Mouse (Mus musculus) megakaryocyte-erythroid progenitor cell, adult 5-6 weeks (primary cell): ENCODE measurements around the gene Dlat. TPM values are rescaled to one million over a fixed set of nuclear protein-coding genes. Genes with fewer than 3 reads are reported as not detected.

Experiments used
- ATAC-seq: replicated peaks from 2 replicates; pipeline ENCODE4 v1.8.0; 2016; ENCODE audit warnings: mild to moderate bottlenecking, inconsistent platforms; ENCODE audit not compliant: severe bottlenecking, poor library complexity, low FRiP score, low TSS enrichment
- total RNA-seq, 2 experiments: library from RNA; stranded (forward) in 1 of 2; stranded (reverse) in 1 of 2; fragments of 200-1000, 215-1000 nt in 1 of 2; fragments of >200 nt in 1 of 2; fragmentation: Nextera tagmentation in 1 of 2; gene quantifications; 2 replicates each; pipeline ENCODE4 v1.2.3; 2014 to 2017

Gene Dlat
- 41.0 and 51.5 TPM in 2 replicates for total RNA-seq (2014; fragmentation: Nextera tagmentation)
- total RNA-seq (2017), result 52.4 and 68.9 TPM in 2 replicates

DNA sequence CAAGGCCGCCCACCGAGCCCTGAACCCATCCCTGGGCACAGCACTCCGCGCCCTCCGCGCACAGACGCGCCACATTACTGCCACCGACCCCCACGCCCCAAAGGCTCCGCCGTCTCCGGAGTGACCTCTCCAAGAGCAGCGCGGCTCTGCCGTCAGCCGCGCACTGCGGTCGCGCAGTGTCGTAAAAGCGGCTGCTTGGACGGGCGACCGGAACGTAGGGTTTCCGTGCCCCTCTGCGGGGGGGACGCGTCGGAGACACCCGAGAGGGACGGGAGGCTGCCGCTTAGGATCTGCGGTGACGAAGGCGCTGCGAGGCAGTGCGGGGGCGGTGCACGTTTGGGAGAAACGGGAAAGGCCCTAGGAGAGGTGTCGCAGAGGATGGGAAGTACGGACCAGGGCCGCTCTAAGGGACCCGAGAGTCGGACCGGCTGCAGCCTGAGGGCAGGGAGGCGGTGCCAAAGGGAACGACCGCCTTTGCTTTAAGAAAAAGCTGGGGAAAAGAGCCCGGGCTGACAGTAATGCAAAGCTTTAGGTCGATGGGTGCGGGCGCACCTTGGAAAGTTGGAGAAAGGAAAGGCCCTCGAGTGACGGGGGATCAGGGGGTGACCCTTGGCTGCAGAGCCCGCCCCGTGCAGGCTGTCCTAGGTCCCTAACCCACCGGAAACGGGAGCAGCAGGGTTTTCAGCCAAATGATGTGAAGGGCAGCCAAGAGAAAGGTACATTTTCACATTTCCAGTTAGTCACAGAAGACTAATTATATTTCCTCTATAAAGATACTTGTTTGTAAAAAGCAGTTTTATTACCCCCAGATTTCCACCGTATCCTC is at the start of gene Dlat:
TSS of gene Dlat (minus strand) at position 389 of the 826 bp plus-strand sequence.
- peak; percentile 89 for ATAC-seq

DNA sequence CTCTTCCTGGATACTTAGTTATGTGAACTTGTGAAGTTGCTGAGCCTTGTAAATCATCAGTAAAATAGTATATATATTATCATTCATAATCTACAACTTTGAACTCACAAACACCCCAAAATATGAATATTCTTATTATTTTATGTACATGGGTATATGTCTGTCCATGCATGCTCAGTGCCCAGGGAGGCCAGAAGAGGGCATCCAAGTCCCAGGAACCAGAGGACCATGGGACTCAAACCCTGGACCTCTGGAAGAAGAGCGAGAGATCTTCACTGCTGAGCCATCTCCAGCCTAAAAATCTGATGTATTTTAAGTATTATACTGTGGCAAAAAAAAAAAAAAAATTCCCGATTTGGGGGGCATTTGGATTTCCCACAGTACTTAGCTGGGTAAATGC is 49.5 kb upstream of the Dlat start:
- no peak for ATAC-seq

DNA sequence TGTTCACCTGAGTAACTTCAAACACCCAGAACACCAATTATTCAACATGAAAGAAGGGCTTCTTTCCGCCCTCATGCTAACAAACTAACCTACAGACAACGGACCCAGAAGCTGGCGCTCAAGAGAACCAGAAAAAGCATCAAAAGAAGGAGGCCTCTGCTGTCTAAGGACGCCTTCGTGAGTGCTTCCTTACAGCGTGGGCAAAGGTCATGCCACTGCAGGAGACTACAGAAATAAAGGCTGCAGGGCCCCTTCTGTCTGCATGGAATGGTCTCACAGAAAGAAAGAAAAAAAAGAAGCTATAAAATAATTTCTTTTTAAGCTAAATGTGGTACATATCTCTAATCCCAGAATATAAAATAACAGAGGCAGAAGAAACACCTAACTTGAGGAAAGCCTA is 45.3 kb upstream of the Dlat start:
- no peak for ATAC-seq

DNA sequence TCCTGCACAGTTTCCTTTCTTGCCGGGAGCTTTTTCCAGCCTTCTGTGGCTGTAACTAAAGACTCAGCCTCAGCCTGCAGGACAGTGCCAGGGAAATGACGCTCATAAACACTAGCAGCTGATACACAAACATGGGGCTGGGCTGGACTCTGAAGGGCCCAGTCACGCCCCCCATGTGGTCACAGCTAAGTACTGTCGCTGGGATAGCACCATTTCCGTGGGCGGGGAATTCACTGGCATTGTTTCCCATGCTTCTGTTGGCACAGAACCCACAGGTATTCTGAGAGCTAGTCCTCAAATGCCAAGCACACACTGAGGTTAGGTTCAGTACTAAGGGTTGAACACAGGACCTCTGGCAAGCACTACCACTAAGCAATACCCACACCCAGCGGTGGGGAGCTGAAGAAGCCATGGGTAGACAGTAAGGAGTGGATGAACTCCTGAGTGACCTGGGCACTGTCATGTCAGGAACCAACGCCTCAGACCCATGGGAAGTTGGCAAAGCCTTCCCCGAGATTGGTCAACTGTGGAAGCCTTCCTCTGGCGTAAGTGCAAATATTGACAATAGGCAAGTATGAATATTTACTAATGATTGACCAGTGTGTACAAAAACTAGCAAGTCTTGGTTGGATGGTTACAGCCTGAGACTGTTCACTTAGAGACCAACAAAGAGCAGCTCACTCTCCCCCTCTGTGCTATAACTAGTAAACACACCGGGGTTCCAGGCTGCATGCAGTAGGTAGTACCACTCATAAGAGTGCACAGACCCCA is 41.5 kb upstream of the Dlat start:
- ATAC-seq, result no peak

DNA sequence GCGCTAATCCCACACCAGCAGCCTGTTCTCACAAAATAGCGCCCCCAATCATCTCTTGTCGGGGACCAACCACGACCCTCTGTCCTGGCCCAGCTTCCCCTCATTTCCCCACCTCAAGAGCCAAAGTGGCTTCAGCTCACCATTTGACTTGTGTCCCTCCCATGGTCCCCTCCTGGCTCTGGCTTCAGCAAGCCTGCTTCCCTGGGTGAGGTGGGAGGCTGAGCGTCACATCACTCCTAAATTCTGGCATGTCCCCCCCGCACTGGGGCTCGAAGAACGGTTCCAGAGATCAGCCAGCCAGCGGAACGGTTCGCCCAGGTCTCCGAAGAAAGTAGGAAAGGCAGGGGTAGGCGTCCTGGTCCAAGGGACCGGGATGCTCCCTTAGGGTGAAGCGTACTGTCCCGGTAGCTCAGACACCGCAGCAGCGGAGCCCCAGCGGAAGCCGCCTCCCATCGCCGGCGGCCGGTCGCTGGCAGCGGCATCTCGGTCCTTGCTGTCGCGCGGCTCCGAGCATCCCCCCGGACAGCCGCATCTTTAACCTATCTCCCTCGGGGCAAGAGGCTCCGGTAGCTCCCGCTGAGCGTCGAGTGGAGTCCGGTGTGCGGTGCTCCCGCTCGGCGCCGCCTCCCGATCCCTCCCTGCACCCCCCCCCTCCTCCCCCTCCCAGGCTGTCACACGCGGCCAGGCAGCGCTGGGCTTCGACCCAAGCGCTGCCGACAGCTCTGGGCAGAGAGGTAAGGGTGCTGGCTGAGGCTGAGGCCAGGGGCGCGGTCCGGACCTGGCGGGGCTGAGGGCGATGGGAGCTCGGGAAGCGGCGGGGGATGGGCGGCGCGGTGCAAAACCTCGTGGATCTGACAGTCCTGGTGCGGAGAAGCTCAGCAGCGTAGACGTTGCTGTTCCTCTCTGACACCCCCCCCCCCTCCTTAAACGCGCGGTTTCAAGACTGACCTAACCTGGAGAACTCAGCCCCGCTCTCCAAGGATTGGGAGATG is 39.1 kb upstream of the Dlat start:
- peak; percentile 64; the same call in 1 of the 2 replicates for ATAC-seq

DNA sequence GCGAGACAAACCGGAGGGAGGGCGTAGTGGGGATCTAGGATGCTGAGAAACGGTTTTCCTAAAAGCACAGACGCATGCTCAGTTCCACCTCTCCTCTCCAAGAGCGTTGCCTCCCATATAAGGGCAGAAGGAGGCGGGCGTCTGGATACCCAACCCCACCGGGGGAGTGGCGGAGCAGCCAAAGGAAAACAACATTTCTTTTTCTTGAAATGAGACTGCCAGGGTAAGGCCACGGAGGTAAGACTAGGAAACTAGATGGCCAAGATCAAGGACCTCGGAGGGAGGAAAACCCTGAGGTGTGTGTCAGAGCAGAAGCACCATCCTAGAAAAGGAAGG is 38.1 kb upstream of the Dlat start:
- peak; percentile 57; the same call in 1 of the 2 replicates for ATAC-seq

DNA sequence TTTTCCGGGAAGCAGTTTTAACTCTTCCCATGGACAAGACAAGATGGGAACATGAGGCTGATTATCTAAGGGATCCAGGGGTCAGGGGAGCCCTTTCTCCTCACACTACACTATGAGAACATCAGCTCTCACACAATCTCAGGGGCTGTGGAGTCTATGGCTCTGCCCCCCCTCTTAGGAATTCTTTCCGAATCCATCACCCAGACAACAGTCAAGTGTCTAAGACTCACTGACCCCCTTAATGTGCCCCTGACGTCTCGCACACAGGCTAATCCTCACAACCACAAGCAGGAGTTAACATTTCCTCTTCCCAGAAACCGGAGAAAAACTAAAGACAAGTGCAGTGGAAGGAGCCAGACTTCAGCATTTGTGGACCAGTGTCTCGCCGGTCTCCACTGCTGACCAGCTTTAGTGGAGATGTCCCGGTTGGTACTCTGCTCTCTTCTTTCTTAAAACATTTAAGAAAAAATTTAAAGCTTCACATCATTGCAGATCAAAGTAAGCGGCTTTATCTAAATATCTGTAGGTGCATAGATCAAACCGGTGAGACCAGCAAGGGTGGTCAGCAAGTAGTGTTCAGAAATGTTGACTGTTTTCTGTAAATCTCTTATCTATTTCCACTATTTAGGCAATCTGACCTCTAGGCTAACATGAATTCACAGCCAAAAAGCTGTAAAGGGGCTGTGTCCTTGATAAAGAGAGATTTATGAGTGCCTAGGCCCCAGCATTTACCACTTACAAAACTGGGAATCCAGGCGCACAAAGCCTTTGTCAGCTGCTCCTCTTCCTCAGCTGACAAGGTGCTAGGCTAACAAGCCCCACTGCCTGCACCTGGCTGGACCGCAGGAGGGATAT is 37.5 kb upstream of the Dlat start:
- ATAC-seq, result no peak

DNA sequence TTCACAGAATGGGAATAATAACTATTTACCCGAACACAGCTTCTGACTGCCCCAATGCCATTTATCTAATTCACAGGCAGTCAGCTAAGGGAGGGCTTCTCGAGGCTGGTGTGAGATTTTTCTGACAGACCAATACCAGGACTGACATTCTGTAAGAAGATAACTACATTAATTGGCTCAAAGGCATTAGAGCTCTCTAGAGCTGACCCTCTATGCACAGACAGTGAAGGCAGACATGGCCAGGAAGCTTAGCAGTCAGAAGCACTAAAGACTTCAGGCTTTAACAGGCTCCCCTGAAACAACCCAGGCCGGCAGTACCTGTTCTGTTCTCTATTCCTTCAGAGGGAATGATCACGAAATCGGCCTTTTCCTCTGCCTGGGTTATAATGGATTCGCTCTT is 35.6 kb upstream of the Dlat start:
- ATAC-seq, result no peak

DNA sequence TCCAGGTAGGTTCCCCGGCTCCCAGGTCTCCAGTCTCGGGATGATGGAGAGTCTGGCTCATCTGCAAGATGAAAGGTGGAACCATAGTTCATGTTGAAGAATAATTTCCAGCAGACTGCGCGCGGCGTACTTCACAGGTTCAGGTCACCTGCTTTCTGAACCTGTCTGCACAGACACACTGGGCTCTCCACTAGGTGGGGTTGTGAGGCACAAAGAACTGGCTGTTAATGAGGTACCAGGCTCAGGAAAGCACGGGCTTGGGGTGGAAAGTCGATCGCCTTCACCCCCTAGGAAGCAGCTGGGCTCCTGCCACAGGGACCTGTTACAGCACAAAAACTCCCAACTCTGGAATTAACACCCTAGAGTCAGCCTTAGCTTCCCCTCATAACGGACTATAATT is 34.1 kb upstream of the Dlat start:
- peak; percentile 78 for ATAC-seq

DNA sequence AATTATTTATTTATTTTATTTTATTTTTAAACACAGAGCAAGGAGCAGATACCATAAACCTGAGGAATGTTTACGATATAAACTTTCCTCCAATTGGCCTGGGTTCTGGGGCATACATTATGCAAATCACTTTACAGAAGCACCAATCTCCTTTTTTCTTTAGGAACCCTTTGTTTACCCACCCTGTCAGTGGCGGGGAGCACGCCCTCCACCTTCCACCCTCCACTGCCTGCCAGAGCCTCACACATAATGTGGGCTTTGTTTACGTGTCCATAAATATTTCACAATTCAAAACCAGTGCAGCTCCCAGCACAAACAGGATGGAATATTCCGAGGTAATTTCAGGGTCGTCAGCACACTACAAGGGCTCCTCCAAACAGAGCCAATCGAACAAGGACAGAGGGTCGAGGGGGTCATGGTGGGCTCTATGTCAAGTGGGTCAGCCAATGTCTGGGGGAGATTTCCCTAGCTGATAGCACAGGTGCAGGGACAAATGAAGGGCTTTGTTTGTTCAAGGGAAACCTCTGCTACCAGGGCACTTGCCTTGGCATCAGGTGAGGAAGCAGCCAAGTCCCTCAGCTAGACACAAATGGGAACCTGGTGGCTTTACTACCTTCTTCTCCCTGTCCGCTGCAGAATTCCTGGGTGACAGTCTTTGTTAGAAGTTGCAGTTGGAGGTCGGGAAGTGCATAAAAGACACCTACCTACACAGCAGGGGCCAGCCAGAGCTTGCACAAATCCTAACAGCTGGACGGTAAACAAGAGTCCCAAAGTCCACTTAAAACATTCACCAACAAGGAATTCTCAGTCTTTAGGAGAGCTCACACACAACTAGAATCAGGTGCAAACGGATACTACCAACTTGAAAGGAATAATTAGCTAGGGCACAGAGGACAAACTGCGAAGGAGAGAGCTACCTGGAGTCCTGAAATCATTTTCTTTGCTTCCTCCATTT is 33.3 kb upstream of the Dlat start:
- no peak for ATAC-seq

DNA sequence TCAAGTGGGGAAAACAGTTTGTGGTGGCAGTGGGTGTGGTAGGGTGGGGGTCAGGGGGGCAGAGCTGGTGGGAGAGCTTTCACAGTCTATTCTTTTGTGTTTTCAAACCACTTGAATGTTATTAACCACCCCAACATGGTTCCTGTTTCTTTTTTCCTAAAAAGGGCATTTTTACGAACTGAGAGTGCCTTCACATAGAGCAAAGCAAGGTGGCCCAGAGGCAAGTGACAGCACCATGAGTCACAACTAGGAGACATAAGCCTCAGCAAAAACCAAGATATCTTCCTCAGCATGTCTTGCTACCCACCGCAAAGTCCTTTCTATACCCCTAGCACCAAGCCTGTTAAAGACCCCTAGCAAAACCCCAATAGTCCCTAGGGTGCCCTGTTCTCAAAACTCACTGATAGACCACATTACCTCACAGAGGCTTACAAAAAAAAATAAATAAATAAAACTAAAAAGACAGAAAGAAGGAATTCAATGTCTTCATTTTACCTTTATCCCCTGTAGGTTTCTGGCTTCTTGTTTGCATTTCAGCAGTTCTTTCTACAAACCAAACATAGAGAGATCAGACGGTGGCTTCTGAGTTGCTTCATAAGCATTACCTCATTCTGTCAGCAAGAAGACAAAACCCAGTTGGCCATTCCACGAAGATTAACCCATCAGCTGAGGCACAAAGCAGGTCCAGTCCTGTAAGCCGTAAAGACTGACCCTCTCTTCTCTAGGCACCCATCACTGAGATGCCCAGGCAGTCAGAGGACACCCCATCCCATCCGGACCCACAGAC is 27.5 kb upstream of the Dlat start:
- no peak for ATAC-seq

DNA sequence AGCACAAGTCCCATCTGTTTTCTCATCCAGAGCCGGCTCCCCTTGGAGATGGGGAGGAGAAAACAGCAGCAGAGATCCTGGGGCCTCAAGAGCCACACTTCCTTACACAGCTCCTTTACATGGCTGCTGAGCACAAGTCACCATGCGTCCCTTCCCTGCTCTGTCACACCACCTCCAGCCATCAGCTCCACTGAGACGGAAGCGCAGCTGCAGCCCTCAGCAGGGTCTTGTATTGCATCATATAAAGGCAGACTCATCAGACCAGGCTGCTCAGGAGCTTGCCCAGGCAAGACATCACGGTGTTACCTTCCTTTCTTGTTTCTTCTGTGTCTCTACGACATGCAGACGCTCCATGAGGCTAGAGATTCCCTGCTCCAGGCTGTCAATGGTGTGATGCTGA is 22.1 kb upstream of the Dlat start:
- ATAC-seq, result no peak

DNA sequence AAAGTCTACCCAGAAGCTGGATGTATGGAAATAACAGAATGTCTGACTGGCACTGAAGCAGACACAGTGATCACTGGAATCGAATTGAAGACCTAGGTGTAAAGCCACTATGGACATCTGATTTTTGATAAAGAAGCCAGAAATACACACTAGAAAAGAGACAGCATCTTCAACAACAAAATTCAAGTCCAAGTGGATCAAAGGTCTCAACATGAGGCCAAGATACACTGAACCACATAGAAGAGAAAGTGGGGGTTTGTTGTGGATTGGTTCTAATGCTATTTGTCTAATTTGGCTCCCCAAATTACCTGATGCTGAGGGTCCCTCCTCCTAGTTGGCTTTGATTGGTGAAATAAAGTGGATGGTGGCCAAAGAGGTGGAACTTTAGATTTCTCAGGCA is 19.8 kb upstream of the Dlat start:
- ATAC-seq, result no peak

DNA sequence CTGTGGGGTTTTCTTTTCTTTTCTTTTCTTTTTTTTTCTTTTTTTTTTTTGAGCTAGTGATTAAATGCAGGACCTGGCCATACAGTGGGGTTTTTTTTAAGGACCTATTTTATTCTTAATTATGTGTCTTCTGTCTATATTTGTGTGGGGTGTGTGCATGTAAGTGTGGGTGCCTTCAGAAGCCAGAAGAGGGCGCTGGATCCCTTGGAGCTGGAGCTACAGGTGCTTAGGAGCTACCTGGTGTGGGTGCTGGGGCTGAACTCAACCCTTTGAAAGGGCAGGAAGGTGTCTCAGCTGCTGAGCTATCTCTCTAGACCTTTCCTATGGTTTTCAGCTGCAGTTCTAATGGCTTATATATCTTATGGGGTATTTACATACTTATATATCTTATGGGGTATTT is 15.2 kb upstream of the Dlat start:
- ATAC-seq, result no peak

DNA sequence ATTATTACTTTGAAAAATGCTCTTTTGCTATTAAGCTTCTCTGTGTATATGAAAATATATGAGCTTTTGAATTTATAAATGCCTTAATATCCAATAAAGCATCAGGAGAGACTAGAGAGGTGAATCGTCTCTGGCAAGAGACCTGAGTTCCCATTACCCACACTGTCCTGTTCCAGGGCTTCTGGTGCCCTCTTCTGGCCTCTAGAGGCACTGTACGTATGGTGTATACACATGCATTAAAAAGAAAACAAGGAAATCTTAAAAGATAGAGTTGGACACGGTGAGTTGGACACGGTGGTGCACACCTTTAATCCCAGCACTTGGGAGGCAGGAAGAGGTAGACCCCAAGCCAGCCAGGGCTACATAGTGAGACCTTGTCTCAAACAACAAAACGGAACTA is 11.1 kb upstream of the Dlat start:
- peak; percentile 93 for ATAC-seq

DNA sequence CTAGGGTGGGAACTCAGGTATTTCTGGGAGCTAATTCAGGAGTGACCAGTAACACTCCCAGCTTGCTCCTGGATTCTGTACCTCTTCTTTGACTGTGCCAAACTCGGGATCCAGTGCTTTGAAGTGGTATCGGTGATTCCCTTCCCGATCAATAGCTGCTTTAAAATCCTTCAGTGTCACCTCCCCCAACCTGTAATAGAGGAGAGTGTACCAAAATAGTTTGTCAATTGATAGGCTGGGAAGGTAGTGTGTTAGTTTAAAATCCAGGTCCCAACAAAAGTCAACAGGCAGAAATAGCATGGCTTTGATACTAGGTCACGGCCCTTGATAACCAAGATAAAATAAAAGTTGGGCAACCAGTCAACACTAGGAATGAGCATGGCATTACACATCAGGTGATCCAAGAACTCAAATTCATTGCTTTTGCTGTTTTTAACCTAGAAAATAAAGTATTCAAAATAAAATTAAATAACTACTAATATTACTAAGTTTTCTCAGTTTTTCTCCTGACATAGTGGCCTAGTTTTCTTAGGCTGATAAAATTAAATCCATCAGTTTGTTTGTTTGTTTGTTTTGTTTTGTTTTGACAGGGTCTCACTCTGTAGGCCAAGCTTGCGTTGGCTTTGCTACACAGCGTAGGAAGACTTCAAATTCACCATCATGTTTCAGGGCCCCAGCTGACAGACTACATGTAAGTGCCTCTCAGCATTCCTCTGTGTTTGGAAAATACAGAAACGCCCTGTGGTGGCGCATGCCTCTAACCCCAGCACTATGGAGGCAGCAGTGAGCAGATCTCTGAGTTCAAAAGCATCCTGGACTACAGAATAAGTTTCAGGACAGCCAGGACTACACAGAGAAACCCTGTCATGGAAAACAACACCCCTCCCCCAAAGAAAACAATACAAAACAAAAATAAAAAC is 8.3 kb upstream of the Dlat start:
- ATAC-seq, result no peak
